Mouse (Mus musculus) c-Kit-negative CD71-positive TER-119-positive erythroid progenitor cells, embryonic 14.5 days (primary cell): ENCODE data around the gene Nfyb.

ENCODE experiments used
- DNase-seq: peaks from one replicate; pipeline ENCODE4 v3.0.0-alpha.2; 2013; ENCODE audit warnings: low read depth, low spot score

Gene Nfyb

DNA sequence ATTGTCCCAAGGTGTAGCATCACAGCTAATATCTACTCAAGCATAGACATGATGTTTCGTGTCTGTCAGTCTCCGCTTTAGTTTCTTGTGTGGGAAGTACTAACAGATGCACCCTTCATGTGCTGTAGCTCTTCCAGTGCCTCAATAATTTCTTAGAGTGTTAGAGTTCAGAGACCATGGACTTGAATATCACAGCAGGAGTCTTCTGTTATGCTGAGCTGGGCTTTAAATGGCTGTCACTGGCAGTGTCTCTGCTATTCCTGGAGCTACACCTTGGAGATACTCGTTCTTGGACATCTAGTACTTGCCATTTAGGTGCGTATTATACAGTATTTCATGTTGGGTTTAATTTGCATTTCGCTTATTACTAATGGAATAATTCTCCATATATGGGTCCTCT, 18.6 kb downstream of the Nfyb start:
- DNase-seq = no peak

DNA sequence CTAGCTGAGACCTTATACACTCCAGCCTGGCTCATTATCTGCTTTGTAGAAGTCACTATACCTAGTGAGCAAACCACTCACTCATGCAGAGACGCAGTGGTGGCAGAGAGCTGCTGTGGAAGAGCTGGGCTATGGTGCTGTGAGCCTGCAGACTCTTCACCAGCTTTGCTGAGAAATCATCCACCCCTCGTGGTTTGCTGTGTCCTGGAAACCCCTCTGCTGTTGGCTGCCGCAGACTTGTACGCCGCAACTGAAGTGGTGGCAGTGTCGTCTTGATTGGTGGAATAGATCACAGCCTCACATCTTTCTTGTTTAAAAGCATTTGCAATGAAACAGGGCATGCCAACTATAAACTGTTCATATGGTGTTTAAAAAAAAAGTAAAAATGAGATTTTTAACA, 19.6 kb downstream of the Nfyb start:
- no peak for DNase-seq

GRCm38 (mm10) chr10:82742578-82742977, 21.4 kb downstream of the Nfyb start:
- no peak for DNase-seq

- no peak for DNase-seq
These were observed 22.1 kb downstream of the Nfyb start for GRCm38 (mm10) chr10:82741876-82742275.

GRCm38 (mm10) chr10:82741354-82741753, 22.6 kb downstream of the Nfyb start:
- DNase-seq = no peak

DNA sequence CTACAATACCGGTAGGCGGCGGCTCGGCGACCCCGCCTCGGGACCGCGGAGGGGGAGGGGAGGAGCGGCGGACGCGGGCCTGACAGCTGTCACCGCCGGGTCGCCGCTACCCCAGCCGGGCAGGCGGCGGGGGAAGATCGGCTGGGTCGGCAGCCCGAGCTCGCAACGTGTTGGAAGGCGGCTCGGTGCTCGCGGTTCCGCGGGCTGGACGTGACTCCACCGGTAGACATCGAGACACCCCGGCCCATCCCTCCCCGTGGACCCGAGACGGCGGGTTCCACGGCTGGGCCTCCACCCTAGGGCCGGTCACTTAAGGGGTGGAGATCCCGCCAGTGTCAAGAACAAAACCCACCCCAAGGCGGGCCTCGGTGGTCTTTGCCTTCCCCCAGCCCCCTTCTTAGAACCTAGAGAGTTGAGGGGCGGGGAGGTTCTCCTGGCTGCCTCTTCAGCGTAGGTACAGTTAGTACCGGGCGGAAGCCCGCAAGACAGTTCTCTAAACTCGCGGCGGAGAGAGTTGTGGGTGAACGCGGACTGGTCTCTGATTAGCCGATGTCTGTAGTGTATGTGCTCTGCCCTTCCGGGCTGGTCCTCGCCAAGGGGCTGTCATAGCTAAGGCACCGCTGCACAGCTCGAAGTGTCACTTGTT, 64.5 kb downstream of the Nfyb start:
- DNase-seq = no peak

DNA sequence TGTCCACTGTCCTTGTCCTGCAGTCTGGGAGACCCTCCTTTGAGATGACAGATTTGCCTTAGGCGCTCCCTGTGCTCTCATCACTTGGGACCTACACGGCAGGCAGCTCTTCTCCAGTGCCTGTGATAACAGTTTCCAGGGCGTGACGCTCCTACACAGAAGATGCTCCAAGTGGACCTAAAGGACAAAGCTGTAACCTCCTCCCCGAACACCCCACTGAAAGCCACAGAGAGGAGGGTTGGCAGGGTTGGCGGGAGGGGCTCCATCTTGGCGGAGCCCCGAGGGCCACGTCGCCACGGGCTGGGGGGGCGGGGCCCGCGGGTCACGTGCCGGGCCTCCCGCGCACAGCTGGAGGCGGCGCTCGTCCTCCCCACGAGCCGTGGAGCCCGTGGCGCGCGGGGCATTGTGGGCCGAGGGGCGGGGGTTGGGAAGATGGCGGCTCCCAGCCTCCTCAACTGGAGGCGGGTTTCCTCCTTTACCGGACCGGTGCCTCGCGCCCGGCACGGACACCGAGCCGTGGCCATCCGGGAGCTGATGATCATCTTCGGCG, 65.2 kb downstream of the Nfyb start:
- DNase-seq = peak; percentile 71
